Mouse (Mus musculus): Measurements from ENCODE around the gene Rpusd3. TPM values are rescaled to one million over a fixed set of nuclear protein-coding genes. Genes with fewer than 3 reads are reported as not detected.

The Rpusd3 gene
- total and polyA plus RNA-seq, 3 experiments, result 7.7 to 113 (median 20.2) TPM

DNA sequence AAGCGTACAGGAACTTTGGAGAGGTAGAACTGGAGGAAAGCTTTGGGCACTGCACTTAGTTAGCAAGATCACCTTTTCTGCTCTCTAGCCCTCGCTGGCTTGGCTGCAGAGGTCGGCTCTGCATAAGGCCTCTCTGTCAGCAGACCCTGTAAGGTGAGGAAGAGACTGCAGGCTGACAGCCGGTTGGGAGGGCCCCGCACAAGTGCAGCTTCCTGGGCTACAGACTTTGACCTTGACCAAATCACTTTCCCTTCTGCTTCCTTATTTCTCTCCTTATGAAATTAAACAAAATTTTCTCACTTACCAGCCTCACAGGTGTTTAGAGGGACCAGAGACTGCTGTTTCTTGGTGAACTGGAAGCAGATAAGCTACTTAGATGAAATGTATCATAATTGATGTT lies 35.9 kb upstream of the Rpusd3 start:
- Histone ChIP-seq H3K27me3 (ENCODE audit: insufficient read depth, low read length) (peaks cover 35% of the 10 kb centered on the region), H3K9me3 (replicated peaks) (no peaks in the 10 kb centered on the region), H3K4me1 (ENCODE audit: insufficient read depth, low read depth, low read length) (no peaks in the 10 kb centered on the region), H3K4me3 (ENCODE audit: low read depth, low read length) (no peak overlapping the region), H3K36me3 (replicated peaks) (no peaks in the 10 kb centered on the region)
- DNase-seq (ENCODE audit: low spot score), result no peak
- ATAC-seq (ENCODE audit: extremely low read depth, insufficient number of reproducible peaks, low FRiP score, poor library complexity, severe bottlenecking), result no peak
- TF ChIP-seq TAL1 (conservative IDR thresholded peaks at IDR 0.05; ENCODE audit: low read depth, low read length) (no peak), CTCF (IDR thresholded peaks at IDR 0.05; ENCODE audit: low read depth, low read length) (no peak), GATA1 (IDR thresholded peaks at IDR 0.05; ENCODE audit: borderline replicate concordance, low read length) (no peak), GATA2 (IDR thresholded peaks at IDR 0.05; ENCODE audit: borderline replicate concordance, low read depth, low read length) (no peak), POLR2AphosphoS5 (IDR thresholded peaks at IDR 0.05; ENCODE audit: insufficient replicate concordance, low read depth, low read length) (no peak)

DNA sequence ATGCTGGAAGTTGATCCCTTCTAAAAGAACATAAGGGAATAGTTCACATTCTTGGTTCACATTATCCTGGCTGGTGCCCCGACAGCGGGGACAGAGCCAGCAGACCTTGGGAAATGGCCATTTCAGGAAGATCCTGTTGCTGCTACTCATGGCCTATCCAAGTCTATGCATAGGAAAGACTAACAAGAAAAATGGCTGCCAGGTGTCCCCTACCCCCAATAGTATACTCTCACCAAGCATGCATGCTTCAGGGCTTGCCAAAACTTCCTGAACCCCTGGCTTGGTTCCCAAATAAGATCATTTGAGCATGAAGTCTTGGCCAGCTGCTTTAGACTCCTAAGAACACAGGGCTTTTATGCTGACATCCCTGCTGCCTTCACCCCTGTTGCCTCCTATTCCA lies 32.7 kb upstream of the Rpusd3 start:
- Histone ChIP-seq H3K4me3 (ENCODE audit: low read depth, low read length) (no peak overlapping the region), H3K4me1 (ENCODE audit: insufficient read depth, low read depth, low read length) (no peaks in the 10 kb centered on the region), H3K9me3 (replicated peaks) (no peaks in the 10 kb centered on the region), H3K27me3 (ENCODE audit: insufficient read depth, low read length) (peaks cover 14% of the 10 kb centered on the region), H3K36me3 (replicated peaks) (peaks cover 21% of the 10 kb centered on the region)
- ATAC-seq (ENCODE audit: extremely low read depth, insufficient number of reproducible peaks, low FRiP score, poor library complexity, severe bottlenecking), result no peak
- DNase-seq (ENCODE audit: low spot score), result no peak
- TF ChIP-seq TAL1 (conservative IDR thresholded peaks at IDR 0.05; ENCODE audit: low read depth, low read length), result no peak
- TF ChIP-seq CTCF (IDR thresholded peaks at IDR 0.05; ENCODE audit: low read depth, low read length), result no peak
- TF ChIP-seq GATA2 (IDR thresholded peaks at IDR 0.05; ENCODE audit: borderline replicate concordance, low read depth, low read length), result no peak
- no peak for TF ChIP-seq POLR2AphosphoS5 (IDR thresholded peaks at IDR 0.05; ENCODE audit: insufficient replicate concordance, low read depth, low read length)
- TF ChIP-seq GATA1 (IDR thresholded peaks at IDR 0.05; ENCODE audit: borderline replicate concordance, low read length), result no peak

DNA sequence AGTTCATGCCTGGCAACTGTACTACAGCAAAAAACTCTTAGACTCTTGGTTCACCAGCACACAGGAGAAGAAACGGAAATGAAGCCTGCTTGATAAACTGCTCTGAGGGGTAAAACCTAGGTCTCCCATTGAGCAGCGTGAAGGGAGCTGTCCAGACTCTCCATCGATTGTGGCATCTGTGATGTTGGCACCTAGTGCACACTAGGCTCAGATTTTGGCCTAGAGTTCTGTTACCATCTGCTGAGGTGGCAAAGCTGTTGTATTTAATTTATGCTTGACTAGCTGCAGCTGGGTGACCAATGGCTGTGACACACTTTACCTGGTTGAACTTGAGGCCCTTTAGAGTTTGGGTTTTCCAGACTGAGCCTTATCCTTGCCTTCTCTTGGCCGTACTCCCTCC lies 28.5 kb upstream of the Rpusd3 start:
- no peak for TF ChIP-seq GATA1 (IDR thresholded peaks at IDR 0.05; ENCODE audit: borderline replicate concordance, low read length)
- no peak for TF ChIP-seq TAL1 (conservative IDR thresholded peaks at IDR 0.05; ENCODE audit: low read depth, low read length)
- TF ChIP-seq CTCF (IDR thresholded peaks at IDR 0.05; ENCODE audit: low read depth, low read length), result no peak
- TF ChIP-seq GATA2 (IDR thresholded peaks at IDR 0.05; ENCODE audit: borderline replicate concordance, low read depth, low read length), result no peak
- no peak for TF ChIP-seq POLR2AphosphoS5 (IDR thresholded peaks at IDR 0.05; ENCODE audit: insufficient replicate concordance, low read depth, low read length)
- H3K36me3 ChIP-seq (replicated peaks), result peaks cover 38% of the 10 kb centered on the region
- H3K9me3 ChIP-seq (replicated peaks), result no peaks in the 10 kb centered on the region
- peaks cover 7% of the 10 kb centered on the region for H3K27me3 ChIP-seq (ENCODE audit: insufficient read depth, low read length)
- no peak for ATAC-seq (ENCODE audit: extremely low read depth, insufficient number of reproducible peaks, low FRiP score, poor library complexity, severe bottlenecking)
- H3K4me3 ChIP-seq (ENCODE audit: low read depth, low read length), result no peak overlapping the region
- no peak for DNase-seq (ENCODE audit: low spot score)
- peaks cover 8% of the 10 kb centered on the region; the same call in 1 of the 2 replicates for H3K4me1 ChIP-seq (ENCODE audit: insufficient read depth, low read depth, low read length)

DNA sequence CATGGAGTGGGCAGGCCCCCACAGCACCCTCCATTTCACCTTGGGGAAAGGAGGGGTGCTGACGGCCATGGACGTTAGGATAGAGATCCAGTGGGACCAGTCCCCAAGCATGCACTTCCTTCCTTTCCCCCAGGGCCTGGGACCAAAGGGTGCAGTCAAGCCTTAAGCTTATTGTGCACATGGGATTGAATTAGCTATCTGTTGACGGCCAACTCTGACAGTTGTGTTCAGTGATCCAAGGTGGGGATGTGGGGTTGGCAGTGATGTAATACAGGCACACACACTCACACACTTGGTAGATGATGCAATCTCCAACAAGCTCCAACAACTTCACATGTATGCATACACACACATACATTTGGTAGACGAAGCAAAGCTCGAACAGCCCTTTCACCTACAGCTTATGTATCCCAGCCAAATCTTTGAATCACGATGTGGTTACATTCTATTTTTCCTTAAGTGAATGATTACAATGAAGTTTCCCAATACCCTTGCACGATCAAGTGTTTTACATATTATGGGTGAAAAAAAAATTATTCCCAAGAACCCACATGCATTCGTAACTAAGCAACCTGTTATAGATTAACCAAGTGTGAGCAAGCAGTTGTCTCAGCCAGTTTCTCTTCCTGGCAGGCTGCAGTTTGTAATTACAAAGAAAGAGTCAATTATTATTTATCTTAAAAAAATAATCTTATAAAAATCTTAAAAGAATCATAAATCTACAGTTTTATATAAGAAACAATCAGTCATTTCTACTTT lies 25.2 kb upstream of the Rpusd3 start:
- DNase-seq (ENCODE audit: low spot score) (no peak), ATAC-seq (ENCODE audit: extremely low read depth, insufficient number of reproducible peaks, low FRiP score, poor library complexity, severe bottlenecking) (no peak)
- H3K27me3 ChIP-seq (ENCODE audit: insufficient read depth, low read length), result peaks cover 4% of the 10 kb centered on the region; the same call in 1 of the 2 replicates
- H3K4me1 ChIP-seq (ENCODE audit: insufficient read depth, low read depth, low read length), result peaks cover 17% of the 10 kb centered on the region; the same call in 1 of the 2 replicates
- H3K36me3 ChIP-seq (replicated peaks), result peaks cover 38% of the 10 kb centered on the region
- H3K9me3 ChIP-seq (replicated peaks), result no peaks in the 10 kb centered on the region
- H3K4me3 ChIP-seq (ENCODE audit: low read depth, low read length), result no peak overlapping the region
- TF ChIP-seq POLR2AphosphoS5 (IDR thresholded peaks at IDR 0.05; ENCODE audit: insufficient replicate concordance, low read depth, low read length) (no peak), GATA2 (IDR thresholded peaks at IDR 0.05; ENCODE audit: borderline replicate concordance, low read depth, low read length) (no peak), TAL1 (conservative IDR thresholded peaks at IDR 0.05; ENCODE audit: low read depth, low read length) (no peak), CTCF (IDR thresholded peaks at IDR 0.05; ENCODE audit: low read depth, low read length) (no peak), GATA1 (IDR thresholded peaks at IDR 0.05; ENCODE audit: borderline replicate concordance, low read length) (no peak)

DNA sequence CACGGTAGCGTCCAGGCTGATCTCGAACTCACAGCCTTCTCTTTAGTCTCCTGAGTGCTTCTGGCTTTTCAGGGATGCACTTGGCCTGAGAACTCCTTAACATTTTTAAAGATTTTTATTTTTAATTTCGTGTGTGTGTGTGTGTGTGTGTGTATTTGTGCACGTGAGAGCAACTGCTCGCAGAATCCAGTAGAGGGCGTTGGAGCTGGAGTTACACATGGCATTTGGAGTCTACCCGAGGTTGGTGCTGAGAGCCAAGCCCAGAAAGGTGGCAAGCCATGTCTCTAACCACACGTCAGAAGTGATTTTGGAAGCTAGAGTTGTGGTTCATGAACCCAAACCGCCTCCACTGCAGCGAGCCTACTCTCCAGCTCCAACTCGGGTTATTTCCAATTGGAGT lies 24.0 kb upstream of the Rpusd3 start:
- no peak for ATAC-seq (ENCODE audit: extremely low read depth, insufficient number of reproducible peaks, low FRiP score, poor library complexity, severe bottlenecking)
- Histone ChIP-seq H3K36me3 (replicated peaks) (peaks cover 30% of the 10 kb centered on the region), H3K4me1 (ENCODE audit: insufficient read depth, low read depth, low read length) (peaks cover 17% of the 10 kb centered on the region; the same call in 1 of the 2 replicates), H3K9me3 (replicated peaks) (no peaks in the 10 kb centered on the region), H3K4me3 (ENCODE audit: low read depth, low read length) (peak overlapping the region; percentile 77), H3K27me3 (ENCODE audit: insufficient read depth, low read length) (peaks cover 7% of the 10 kb centered on the region; the same call in 1 of the 2 replicates)
- TF ChIP-seq GATA2 (IDR thresholded peaks at IDR 0.05; ENCODE audit: borderline replicate concordance, low read depth, low read length) (no peak), POLR2AphosphoS5 (IDR thresholded peaks at IDR 0.05; ENCODE audit: insufficient replicate concordance, low read depth, low read length) (no peak), GATA1 (IDR thresholded peaks at IDR 0.05; ENCODE audit: borderline replicate concordance, low read length) (no peak), CTCF (IDR thresholded peaks at IDR 0.05; ENCODE audit: low read depth, low read length) (no peak), TAL1 (conservative IDR thresholded peaks at IDR 0.05; ENCODE audit: low read depth, low read length) (no peak)
- no peak for DNase-seq (ENCODE audit: low spot score)

DNA sequence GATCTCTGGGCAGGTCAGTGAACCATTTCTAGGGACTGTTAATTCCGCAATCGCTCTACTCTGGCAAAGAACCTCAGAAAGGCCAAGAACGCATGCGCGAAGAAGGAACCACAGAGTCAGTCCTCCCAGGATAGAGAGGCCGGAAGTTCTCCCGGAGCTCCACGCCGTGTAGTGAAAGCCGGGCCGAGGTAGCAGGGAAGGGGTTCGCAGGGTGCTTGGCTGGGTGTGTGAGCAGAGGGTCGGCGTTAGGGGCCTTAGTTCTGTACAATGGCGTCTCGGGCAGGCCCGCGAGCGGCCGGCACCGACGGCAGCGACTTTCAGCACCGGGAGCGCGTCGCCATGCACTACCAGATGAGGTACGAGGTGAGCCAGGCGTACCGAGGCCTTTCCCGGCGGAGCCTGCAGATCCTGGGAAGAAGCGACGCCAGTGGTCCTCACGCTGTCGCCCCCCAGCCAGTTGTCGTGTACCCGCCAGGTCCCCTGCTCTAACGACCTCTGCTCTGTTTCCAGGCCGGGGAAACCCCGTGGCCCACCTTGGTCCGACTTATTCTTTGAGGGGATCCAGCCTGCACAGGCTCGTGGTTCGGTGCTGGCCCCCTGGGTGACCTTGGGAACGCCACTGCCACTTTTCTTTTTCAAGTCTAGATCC lies 23.4 kb upstream of the Rpusd3 start, which contains the start of gene Jagn1:
Gene Jagn1 (plus strand): TSS at position 128 of the 649 bp plus-strand sequence.
- Histone ChIP-seq H3K4me1 (ENCODE audit: insufficient read depth, low read depth, low read length) (peaks cover 17% of the 10 kb centered on the region; the same call in 1 of the 2 replicates), H3K9me3 (replicated peaks) (no peaks in the 10 kb centered on the region), H3K36me3 (replicated peaks) (peaks cover 25% of the 10 kb centered on the region), H3K4me3 (ENCODE audit: low read depth, low read length) (peak within 1 kb of the TSS; percentile 77), H3K27me3 (ENCODE audit: insufficient read depth, low read length) (peaks cover 7% of the 10 kb centered on the region; the same call in 1 of the 2 replicates)
- peak; percentile 69 for DNase-seq (ENCODE audit: low spot score)
- peak; percentile 82 for ATAC-seq (ENCODE audit: extremely low read depth, insufficient number of reproducible peaks, low FRiP score, poor library complexity, severe bottlenecking)
- TF ChIP-seq GATA2 (IDR thresholded peaks at IDR 0.05; ENCODE audit: borderline replicate concordance, low read depth, low read length) (no peak), GATA1 (IDR thresholded peaks at IDR 0.05; ENCODE audit: borderline replicate concordance, low read length) (no peak), TAL1 (conservative IDR thresholded peaks at IDR 0.05; ENCODE audit: low read depth, low read length) (no peak), CTCF (IDR thresholded peaks at IDR 0.05; ENCODE audit: low read depth, low read length) (no peak), POLR2AphosphoS5 (IDR thresholded peaks at IDR 0.05; ENCODE audit: insufficient replicate concordance, low read depth, low read length) (no peak)

Data from G1E (cell line).